Mouse (Mus musculus) right cerebral cortex, adult 2 months (tissue): ENCODE measurements around the gene Entpd5.
"Not testable (repeated sequence)": the region's sequence is repeated elsewhere in the genome, so short reads cannot be mapped to it uniquely, and the experiment has no call there.

Source experiments
- DNase-seq, 2 experiments: peaks; one replicate each; pipeline ENCODE4 v3.0.0; 2021 to 2022; ENCODE audit warnings: low spot score in 2 of 2

The Entpd5 gene

GRCm38 (mm10) chr12:84399135-84399534 is 9.7 kb downstream of the Entpd5 start:
- no peak for DNase-seq

- no peak for DNase-seq
Observed at GRCm38 (mm10) chr12:84398629-84399028, 10.2 kb downstream of the Entpd5 start.

DNA sequence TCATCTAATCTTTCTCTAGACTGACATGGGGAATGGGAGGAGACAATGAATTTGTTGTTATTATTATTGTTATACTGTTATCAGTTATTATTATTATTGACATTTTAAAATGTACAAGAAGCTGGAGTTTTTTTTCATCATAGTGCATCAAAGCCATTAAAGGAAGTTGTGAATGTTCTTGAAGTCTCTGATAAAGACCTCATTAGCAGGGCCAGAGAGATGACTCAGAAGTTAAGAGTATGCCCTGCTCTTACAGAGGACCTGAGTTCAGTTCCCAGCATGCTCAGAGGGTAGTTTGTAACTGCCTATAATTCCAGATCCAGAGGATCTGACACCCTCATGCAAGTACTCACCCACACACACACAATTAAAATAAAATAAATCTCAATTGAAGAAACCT is 11.1 kb downstream of the Entpd5 start:
- no peak for DNase-seq

GRCm38 (mm10) chr12:84396947-84397679 is 11.7 kb downstream of the Entpd5 start:
- DNase-seq, result no peak

DNA sequence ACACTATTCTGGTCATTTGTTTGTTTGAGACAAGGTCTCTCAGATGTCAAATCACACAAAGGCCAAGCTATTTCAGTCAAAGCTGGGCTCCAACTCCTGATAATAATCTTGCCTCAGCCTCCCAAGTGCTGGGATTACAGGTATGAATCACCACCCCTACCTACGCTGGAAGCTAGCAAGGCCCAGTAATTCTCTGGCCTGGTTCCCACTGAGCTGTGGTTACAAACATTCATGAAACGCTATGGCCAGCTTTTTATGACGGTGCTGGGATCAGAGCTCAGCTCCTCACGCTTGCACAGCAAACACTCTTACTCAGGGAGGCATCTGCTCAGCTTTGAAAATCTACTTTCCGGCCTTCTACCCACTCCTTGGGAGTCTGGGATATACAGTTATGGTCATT is 15.0 kb downstream of the Entpd5 start:
- no peak for DNase-seq

DNA sequence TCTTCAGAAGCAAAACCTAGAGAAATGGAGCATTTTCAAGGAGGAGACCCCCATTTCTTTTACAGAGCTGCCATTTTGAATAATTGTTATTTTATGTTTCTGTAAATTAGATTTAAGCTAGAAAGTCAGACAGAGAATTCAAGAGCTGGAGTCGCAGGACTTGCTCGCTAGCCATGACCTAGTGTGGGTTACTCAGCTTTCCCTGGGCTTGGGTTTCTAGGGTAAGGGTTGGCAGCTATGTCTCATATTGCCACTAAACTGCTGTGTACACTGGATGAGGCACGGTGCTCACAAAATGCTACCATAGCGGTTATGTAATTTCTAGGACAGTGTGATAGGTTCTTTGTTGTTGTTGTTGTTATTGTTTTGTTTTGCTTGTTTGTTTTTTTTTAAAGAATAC is 16.1 kb downstream of the Entpd5 start:
- no peak for DNase-seq

- no peak for DNase-seq
Observed at GRCm38 (mm10) chr12:84390336-84390735, 18.5 kb downstream of the Entpd5 start.

- no peak for DNase-seq
Observed at GRCm38 (mm10) chr12:84388774-84389400, 19.9 kb downstream of the Entpd5 start.

GRCm38 (mm10) chr12:84388097-84388496 is 20.7 kb downstream of the Entpd5 start:
- DNase-seq, result no peak

DNA sequence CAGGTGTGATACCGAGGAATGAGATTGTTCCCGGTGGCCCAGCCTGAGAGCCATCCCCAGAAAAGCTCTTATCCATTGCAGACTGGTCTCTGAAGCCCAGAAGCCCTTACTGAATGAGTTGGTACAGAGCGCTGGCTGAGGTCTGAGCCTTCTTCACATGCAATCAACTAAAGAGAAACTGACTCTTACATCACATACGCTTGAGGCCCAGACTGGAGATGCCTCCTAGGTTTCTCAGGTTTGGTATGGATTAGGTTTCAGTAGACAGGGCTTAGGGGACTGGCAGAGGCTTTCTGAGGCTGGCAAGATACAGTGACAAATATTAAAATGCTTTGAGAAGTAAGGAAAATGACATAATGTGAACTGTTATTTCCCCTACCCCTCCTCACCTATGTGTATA is 23.4 kb downstream of the Entpd5 start:
- no peak for DNase-seq

GRCm38 (mm10) chr12:84384644-84385081 is 24.2 kb downstream of the Entpd5 start:
- no peak for DNase-seq

- DNase-seq, result no peak
Observed at GRCm38 (mm10) chr12:84382369-84382768, 26.5 kb downstream of the Entpd5 start.

GRCm38 (mm10) chr12:84373831-84374481 is 34.9 kb downstream of the Entpd5 start:
- no peak for DNase-seq

GRCm38 (mm10) chr12:84371647-84372046 is 37.2 kb downstream of the Entpd5 start:
- no peak for DNase-seq

GRCm38 (mm10) chr12:84366971-84367370 is 41.9 kb downstream of the Entpd5 start:
- DNase-seq, result no peak

DNA sequence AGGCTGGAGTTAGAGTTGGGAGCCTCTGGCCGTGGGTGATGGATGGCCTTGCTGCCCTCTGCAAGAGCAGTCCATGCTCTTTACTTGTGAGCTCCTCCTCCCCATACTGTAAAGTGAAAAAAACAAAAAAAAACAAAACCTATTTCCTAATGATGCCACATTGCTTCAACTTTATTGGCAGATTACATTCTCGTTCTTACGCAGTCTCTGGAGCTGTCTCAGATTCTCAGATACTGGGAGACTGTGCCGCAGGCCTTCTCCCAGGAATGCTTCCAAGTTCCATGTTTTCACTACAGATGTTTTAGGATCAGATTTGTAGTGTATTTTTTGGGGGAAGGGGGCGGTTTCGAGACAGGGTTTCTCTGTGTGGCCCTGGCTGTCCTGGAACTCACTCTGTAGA is 43.7 kb downstream of the Entpd5 start:
- DNase-seq, result no peak

GRCm38 (mm10) chr12:84364291-84364690 is 44.5 kb downstream of the Entpd5 start:
- DNase-seq, result no peak

- DNase-seq, result no peak
Observed at GRCm38 (mm10) chr12:84362872-84363271, 46.0 kb downstream of the Entpd5 start.

DNA sequence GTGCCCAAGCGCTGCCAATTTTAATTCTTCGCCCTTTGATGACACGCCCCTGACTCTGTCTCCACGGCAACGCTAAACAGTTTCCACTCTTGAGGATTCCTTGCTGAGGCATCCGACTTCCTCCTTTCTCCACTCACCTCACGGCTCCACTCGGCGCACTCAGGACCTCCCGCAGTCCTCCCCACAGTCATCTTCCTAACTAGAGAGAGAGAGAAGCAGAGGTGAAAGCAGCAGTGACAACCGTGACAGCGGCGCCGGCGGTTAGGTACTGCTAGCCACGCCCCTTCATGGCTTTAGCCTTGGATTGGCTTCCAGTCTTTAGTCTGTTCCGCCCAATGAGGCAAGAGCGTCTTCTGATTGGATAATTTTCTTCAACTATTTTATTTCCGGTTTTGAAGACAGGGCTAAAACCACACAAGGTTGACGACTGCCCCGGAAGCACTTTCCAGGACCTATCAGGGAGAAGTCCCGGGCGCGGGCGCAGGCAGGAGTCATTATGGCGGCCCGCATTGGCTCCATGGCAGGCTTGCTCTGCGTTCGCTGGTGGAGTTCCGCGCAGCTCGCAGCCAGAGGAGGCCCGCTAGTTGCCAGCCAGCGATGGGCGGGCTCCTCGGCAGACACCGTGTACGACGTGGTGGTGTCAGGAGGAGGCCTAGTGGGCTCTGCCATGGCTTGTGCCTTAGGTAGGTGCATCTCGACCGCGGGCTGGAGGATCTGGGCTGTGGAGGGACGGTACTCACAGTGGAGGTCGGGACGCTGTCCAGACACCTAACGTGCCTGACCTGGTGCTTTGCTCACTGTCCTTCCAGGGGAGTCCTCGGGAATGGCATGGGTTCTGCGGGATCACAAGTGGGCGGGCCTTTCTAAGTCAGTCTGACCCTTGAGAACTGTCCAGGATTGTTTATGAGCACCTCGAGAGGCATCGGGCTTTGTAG is 47.0 kb downstream of the Entpd5 start, which contains the start of the genes Coq6 and Fam161b:
Gene Coq6, plus strand, starts transcription at position 103 of the 935 bp plus-strand sequence.
Gene Fam161b, minus strand, starts transcription at position 279 of the 935 bp plus-strand sequence.
- peak; percentile 98 for DNase-seq

DNA sequence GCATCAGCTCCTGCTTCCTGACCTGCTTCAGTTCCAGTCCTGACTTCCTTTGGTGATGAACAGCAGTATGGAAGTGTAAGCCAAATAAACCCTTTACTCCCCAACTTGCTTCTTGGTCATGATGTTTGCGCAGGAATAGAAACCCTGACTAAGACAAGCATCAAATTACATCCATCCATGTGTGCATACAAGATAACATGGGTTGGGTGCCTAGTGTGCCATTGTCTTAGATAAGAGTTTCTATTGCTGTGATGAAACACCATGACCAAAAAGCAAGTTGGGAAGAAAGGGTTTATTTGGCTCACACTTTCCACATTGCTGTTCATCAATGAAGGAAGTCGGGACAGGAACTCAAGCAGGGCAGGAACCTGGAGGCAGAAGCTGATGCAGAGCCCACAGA is 50.1 kb downstream of the Entpd5 start:
- not testable (repeated sequence) for DNase-seq

DNA sequence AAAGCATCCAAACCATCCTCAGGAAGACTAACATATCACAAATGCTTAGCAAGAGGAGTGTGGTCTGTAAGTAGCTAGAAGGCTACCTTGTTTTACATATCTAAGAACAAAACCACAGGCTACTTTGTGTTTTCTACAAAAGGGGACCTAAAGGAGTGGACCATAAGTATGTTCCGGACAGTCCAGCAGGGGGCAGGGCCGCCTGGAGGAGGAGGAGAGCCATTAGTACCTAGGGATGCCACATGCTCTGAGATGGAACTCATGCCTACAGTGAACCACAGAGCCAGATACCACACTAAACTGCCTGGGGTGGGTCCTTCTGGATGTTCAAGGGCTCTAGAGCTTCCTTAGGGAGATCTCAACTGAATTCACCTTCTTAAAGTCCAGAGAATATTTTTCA is 61.6 kb downstream of the Entpd5 start:
- DNase-seq, result no peak
